Mouse (Mus musculus): ENCODE measurements at regions not wholly inside any gene's neighbourhood (a gene's known extent, or its start where the extent isn't known, plus 50 kb on each side); places are given as distances from the start of the nearest gene placed in this dataset.

DNA sequence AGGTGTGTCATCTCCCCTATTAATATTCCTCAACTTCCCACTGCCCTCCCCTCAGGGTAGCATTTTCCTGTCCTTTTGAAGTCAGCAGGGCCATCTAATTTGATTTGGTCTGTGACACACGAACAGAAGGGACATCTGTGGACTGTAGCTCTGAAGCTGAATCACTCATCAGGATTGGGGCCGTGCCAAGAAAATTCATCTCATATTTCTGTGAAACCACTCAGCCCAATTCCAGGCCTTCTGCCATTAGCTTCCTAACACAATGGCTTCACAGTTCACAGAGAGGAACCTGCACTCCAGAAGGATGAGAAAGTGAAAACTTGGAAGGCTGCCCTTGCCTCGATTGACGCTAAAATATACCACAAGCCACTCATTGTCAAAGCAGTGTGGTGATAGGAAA lies 86.1 kb downstream of the Abhd5 start:
- peaks cover 1 to 2% of the 10 kb centered on the region in 2 experiments; a peak in 1 of 4 replicates for H3K4me1 ChIP-seq (ENCODE audit: control insufficient read depth in 2 of 2, insufficient read depth in 2 of 2, low read length in 2 of 2, poor library complexity in 1 of 2)
- in situ Hi-C loops (cut with MboI; ENCODE audit: low sequenced_read_pairs in 2 of 2, unreplicated experiment in 2 of 2) = no loop called here
- H3K27ac ChIP-seq (ENCODE audit: insufficient read depth, low read depth, low read length, poor library complexity, severe bottlenecking) = no peak overlapping the region
- no peak overlapping the region for H3K4me3 ChIP-seq (ENCODE audit: insufficient read depth in 1 of 2, low read depth in 1 of 2, low read length in 2 of 2, poor library complexity in 1 of 2, severe bottlenecking in 1 of 2)
- no peak for TF ChIP-seq MAFK (IDR thresholded peaks at IDR 0.05; ENCODE audit: insufficient read depth, low read depth, low read length)
- no peak for TF ChIP-seq CHD2 (IDR thresholded peaks at IDR 0.05; ENCODE audit: low read depth, low read length)
- no peak for TF ChIP-seq HCFC1 (IDR thresholded peaks at IDR 0.05; ENCODE audit: borderline replicate concordance, insufficient read depth, low read length)
- no peak for TF ChIP-seq ZC3H11A (IDR thresholded peaks at IDR 0.05; ENCODE audit: borderline replicate concordance, low read depth, low read length)
- TF ChIP-seq ZNF384 (IDR thresholded peaks at IDR 0.05; ENCODE audit: low read depth, low read length) = no peak
- no peaks in the 10 kb centered on the region for H3K9me3 ChIP-seq (ENCODE audit: control insufficient read depth, insufficient read depth, low read depth, low read length)
- H3K36me3 ChIP-seq (ENCODE audit: control insufficient read depth, insufficient read depth, low read length, poor library complexity, severe bottlenecking) = no peaks in the 10 kb centered on the region
- DNase-seq (ENCODE audit: low read depth, low spot score) = no peak
- H3K9ac ChIP-seq (ENCODE audit: insufficient read depth, low read depth, low read length, poor library complexity, severe bottlenecking) = no peak overlapping the region

DNA sequence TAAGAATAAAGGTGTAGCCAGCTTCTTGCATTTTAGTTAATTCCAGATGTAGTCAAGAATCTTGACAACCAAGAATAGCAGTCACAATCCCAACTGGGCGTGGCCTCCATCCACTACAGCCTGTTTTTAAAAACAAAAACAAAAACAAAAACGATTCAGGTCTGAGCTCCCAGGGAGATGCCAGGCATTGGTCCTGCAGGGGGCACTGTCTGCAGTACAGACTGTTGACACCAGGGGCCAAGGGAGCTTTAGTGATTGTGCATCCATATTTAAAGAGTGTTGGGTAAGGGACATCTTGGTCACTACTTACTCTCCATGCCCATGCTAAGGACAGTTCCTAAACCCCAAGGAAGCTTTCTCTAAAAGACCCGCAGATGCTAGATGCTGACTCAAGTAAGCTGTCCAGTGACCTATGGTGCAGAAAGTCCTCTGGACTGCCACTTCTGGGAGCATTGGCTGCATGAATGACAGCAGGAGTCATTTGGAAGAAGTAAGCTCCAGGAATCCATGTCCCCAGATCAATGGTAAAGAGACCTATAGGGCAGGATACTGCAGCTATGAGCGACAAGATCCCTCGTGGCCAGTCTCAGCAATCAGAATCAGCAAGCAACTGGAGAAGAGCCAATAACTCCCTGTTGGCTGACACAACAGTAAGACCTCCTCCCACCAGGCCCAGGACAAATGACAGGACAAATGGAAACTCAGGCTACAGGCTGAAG lies 95.1 kb downstream of the Abhd5 start:
- Histone ChIP-seq H3K27ac (ENCODE audit: insufficient read depth, low read depth, low read length, poor library complexity, severe bottlenecking) (no peak overlapping the region), H3K36me3 (ENCODE audit: control insufficient read depth, insufficient read depth, low read length, poor library complexity, severe bottlenecking) (no peaks in the 10 kb centered on the region), H3K9ac (ENCODE audit: insufficient read depth, low read depth, low read length, poor library complexity, severe bottlenecking) (no peak overlapping the region), H3K9me3 (ENCODE audit: control insufficient read depth, insufficient read depth, low read depth, low read length) (no peaks in the 10 kb centered on the region), H3K4me3 (ENCODE audit: insufficient read depth in 1 of 2, low read depth in 1 of 2, low read length in 2 of 2, poor library complexity in 1 of 2, severe bottlenecking in 1 of 2) (no peak overlapping the region), H3K4me1 (ENCODE audit: control insufficient read depth in 2 of 2, insufficient read depth in 2 of 2, low read length in 2 of 2, poor library complexity in 1 of 2) (no peaks in the 10 kb centered on the region)
- in situ Hi-C loops (cut with MboI; ENCODE audit: low sequenced_read_pairs in 2 of 2, unreplicated experiment in 2 of 2) = no loop called here
- no peak for DNase-seq (ENCODE audit: low read depth, low spot score)
- no peak for TF ChIP-seq CHD2 (IDR thresholded peaks at IDR 0.05; ENCODE audit: low read depth, low read length)
- no peak for TF ChIP-seq MAFK (IDR thresholded peaks at IDR 0.05; ENCODE audit: insufficient read depth, low read depth, low read length)
- no peak for TF ChIP-seq ZNF384 (IDR thresholded peaks at IDR 0.05; ENCODE audit: low read depth, low read length)
- no peak for TF ChIP-seq HCFC1 (IDR thresholded peaks at IDR 0.05; ENCODE audit: borderline replicate concordance, insufficient read depth, low read length)
- no peak for TF ChIP-seq ZC3H11A (IDR thresholded peaks at IDR 0.05; ENCODE audit: borderline replicate concordance, low read depth, low read length)

DNA sequence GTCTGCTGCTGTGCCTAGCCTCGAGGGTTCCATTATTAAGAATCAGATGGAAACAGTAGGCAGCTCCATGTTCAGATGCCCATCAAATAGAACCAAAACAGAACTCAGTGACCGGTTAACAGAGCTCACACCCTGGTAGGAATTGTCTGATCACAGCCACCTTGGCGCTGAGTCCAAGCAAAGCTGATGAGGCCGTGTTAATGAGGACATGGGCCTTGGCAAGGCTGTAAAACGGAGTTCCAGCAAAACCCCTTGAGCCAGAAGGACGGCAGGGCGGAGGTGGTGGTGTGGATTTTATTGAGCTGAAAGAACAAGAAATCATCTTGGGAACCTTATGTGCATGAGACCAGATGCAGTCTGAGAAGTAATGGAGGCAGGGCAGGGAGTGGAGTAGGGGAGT lies 96.2 kb downstream of the Abhd5 start:
- H3K36me3 ChIP-seq (ENCODE audit: control insufficient read depth, insufficient read depth, low read length, poor library complexity, severe bottlenecking) = no peaks in the 10 kb centered on the region
- in situ Hi-C loops (cut with MboI; ENCODE audit: low sequenced_read_pairs in 2 of 2, unreplicated experiment in 2 of 2) = no loop called here

DNA sequence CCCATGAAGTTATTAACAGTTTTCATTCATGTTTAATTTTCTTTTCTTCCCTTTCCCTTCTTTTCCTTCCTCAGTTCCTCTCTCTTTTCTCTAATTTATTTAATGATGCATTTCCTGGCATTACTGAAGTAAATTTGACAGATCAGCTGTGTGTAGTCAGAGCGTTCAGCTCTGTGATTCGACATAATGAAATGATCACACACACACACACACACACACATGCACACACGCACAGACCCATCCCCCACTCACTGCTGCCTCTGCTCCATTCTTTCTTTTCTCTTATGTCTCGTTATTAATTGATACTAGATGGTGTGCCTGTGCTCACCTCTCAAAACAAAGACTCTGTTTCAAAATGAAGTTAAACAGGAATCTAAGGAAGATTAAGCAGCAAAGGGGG lies 96.9 kb downstream of the Abhd5 start:
- Histone ChIP-seq H3K9ac (ENCODE audit: insufficient read depth, low read depth, low read length, poor library complexity, severe bottlenecking) (no peak overlapping the region), H3K9me3 (ENCODE audit: control insufficient read depth, insufficient read depth, low read depth, low read length) (no peaks in the 10 kb centered on the region), H3K36me3 (ENCODE audit: control insufficient read depth, insufficient read depth, low read length, poor library complexity, severe bottlenecking) (no peaks in the 10 kb centered on the region), H3K4me1 (ENCODE audit: control insufficient read depth in 2 of 2, insufficient read depth in 2 of 2, low read length in 2 of 2, poor library complexity in 1 of 2) (no peaks in the 10 kb centered on the region), H3K4me3 (ENCODE audit: insufficient read depth in 1 of 2, low read depth in 1 of 2, low read length in 2 of 2, poor library complexity in 1 of 2, severe bottlenecking in 1 of 2) (no peak overlapping the region), H3K27ac (ENCODE audit: insufficient read depth, low read depth, low read length, poor library complexity, severe bottlenecking) (no peak overlapping the region)
- no peak for DNase-seq (ENCODE audit: low read depth, low spot score)
- in situ Hi-C loops (cut with MboI; ENCODE audit: low sequenced_read_pairs in 2 of 2, unreplicated experiment in 2 of 2) = no loop called here
- TF ChIP-seq ZNF384 (IDR thresholded peaks at IDR 0.05; ENCODE audit: low read depth, low read length) (no peak), CHD2 (IDR thresholded peaks at IDR 0.05; ENCODE audit: low read depth, low read length) (no peak), ZC3H11A (IDR thresholded peaks at IDR 0.05; ENCODE audit: borderline replicate concordance, low read depth, low read length) (no peak), MAFK (IDR thresholded peaks at IDR 0.05; ENCODE audit: insufficient read depth, low read depth, low read length) (no peak), HCFC1 (IDR thresholded peaks at IDR 0.05; ENCODE audit: borderline replicate concordance, insufficient read depth, low read length) (no peak)

More for the DNA sequence above, 96.2 kb downstream of the Abhd5 start:
- H3K9ac ChIP-seq (ENCODE audit: insufficient read depth, low read depth, low read length, poor library complexity, severe bottlenecking) = no peak overlapping the region
- DNase-seq (ENCODE audit: low read depth, low spot score) = no peak
- no peaks in the 10 kb centered on the region for H3K9me3 ChIP-seq (ENCODE audit: control insufficient read depth, insufficient read depth, low read depth, low read length)
- no peaks in the 10 kb centered on the region for H3K4me1 ChIP-seq (ENCODE audit: control insufficient read depth in 2 of 2, insufficient read depth in 2 of 2, low read length in 2 of 2, poor library complexity in 1 of 2)
- H3K4me3 ChIP-seq (ENCODE audit: insufficient read depth in 1 of 2, low read depth in 1 of 2, low read length in 2 of 2, poor library complexity in 1 of 2, severe bottlenecking in 1 of 2) = no peak overlapping the region
- H3K27ac ChIP-seq (ENCODE audit: insufficient read depth, low read depth, low read length, poor library complexity, severe bottlenecking) = no peak overlapping the region
- no peak for TF ChIP-seq CHD2 (IDR thresholded peaks at IDR 0.05; ENCODE audit: low read depth, low read length)
- no peak for TF ChIP-seq ZC3H11A (IDR thresholded peaks at IDR 0.05; ENCODE audit: borderline replicate concordance, low read depth, low read length)
- no peak for TF ChIP-seq ZNF384 (IDR thresholded peaks at IDR 0.05; ENCODE audit: low read depth, low read length)
- TF ChIP-seq MAFK (IDR thresholded peaks at IDR 0.05; ENCODE audit: insufficient read depth, low read depth, low read length) = no peak
- TF ChIP-seq HCFC1 (IDR thresholded peaks at IDR 0.05; ENCODE audit: borderline replicate concordance, insufficient read depth, low read length) = no peak

Measured in ES-E14 (cell line).